Mouse (Mus musculus) lung, adult 2 months (tissue): Measurements from ENCODE around the gene R3hdm2.

Experiments
- CTCF ChIP-seq: fragments of 200-500 bp; IDR thresholded peaks from 2 replicates; pipeline ENCODE4 v1.5.1; 2011; ENCODE audit warnings: mild to moderate bottlenecking, low read length, control low read depth; ENCODE audit not compliant: insufficient read depth
- POLR2A ChIP-seq: fragments of 200-500 bp; IDR thresholded peaks from 2 replicates; pipeline ENCODE4 v1.6.1; 2011; ENCODE audit warnings: low read depth, mild to moderate bottlenecking, control low read depth, low read length, borderline replicate concordance; ENCODE audit errors: extremely low read depth

DNA sequence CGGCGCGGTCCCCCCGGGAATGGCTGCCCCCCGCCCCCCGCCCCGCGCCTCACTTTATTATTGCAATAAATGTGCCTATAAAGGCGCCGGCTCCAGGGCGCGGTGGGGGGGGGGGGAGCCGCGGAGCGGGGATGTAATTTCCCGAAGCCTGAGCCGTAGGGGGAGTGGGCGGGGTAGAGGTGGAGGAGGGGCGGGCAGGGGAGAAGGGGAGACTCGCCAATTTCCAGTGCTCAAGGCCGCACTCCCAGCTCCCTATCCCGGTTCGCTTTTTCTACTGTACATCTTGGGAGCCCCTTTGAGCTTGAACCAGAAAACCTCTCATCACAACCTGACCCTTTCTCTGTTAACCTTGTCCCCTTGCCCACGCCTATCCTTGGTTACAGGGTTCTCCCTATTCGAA, 150.8 kb downstream of the R3hdm2 start:
- no peak for TF ChIP-seq CTCF
- no peak for TF ChIP-seq POLR2A
